Mouse (Mus musculus) heart, embryonic 13.5 days (tissue): ENCODE measurements around the gene Clpsl2. TPM values are rescaled to one million over a fixed set of nuclear protein-coding genes. Genes with fewer than 3 reads are reported as not detected.
A peak's percentile ranks its signal among the peaks of the same experiment; 100 is the strongest.

Experiments used
- ATAC-seq: fragments of 200-750 bp; cut with Nextera tagmentation; 2 replicates; pipeline ENCODE4 v1.8.0; 2017; ENCODE audit warnings: moderate TSS enrichment; ENCODE audit not compliant: insufficient number of reproducible peaks, low FRiP score, low TSS enrichment; ENCODE audit errors: extremely low read depth
- H3K27ac ChIP-seq: fragments of 300-500 bp; sonication (generic); replicated peaks from 2 replicates; pipeline ENCODE4 v1.5.1; 2015; ENCODE audit warnings: moderate library complexity, mild to moderate bottlenecking, inconsistent platforms
- H3K27me3 ChIP-seq: fragments of 300-500 bp; sonication (generic); replicated peaks from 2 replicates; pipeline ENCODE4 v1.6.1; 2015; ENCODE audit warnings: mild to moderate bottlenecking, inconsistent platforms
- H3K36me3 ChIP-seq: fragments of 300-500 bp; sonication (generic); 2 replicates; pipeline ENCODE4 v1.6.1; 2015; ENCODE audit warnings: mild to moderate bottlenecking, inconsistent platforms
- H3K4me1 ChIP-seq: fragments of 300-500 bp; sonication (generic); 2 replicates; pipeline ENCODE4 v1.6.1; 2015; ENCODE audit warnings: inconsistent platforms
- H3K4me2 ChIP-seq: fragments of 300-500 bp; sonication (generic); 2 replicates; pipeline ENCODE4 v1.6.1; 2015; ENCODE audit warnings: inconsistent platforms, mild to moderate bottlenecking, moderate library complexity
- H3K4me3 ChIP-seq: fragments of 300-500 bp; sonication (generic); 2 replicates; pipeline ENCODE4 v1.5.1; 2015; ENCODE audit warnings: moderate library complexity, mild to moderate bottlenecking, inconsistent platforms
- H3K9ac ChIP-seq: fragments of 300-500 bp; sonication (generic); 2 replicates; pipeline ENCODE4 v1.6.1; 2015; ENCODE audit warnings: inconsistent platforms, mild to moderate bottlenecking, moderate library complexity
- H3K9me3 ChIP-seq: fragments of 300-500 bp; sonication (generic); 2 replicates; pipeline ENCODE4 v1.6.1; 2016; ENCODE audit warnings: inconsistent platforms
- WGBS: fragments of 180-500 bp; shearing (Covaris S2); methylation state at CpG from one replicate; pipeline ENCODE4 v1.1.7; 2015; ENCODE audit warnings: mixed read lengths; 5-methylcytosine and 5-hydroxymethylcytosine counted together
- microRNA-seq: library from miRNA; unstranded; fragments of <30 nt; microRNA quantifications from one replicate; pipeline ENCODE4, GENCODE M21; 2016
- polyA plus RNA-seq: library from polyadenylated mRNA; unstranded; fragments of >200 nt; fragmentation: Nextera tagmentation; extraction: Ambion mirVana; gene quantifications from 2 replicates; pipeline ENCODE4 v1.2.1, GENCODE M21; 2015

Gene Clpsl2
- polyA plus RNA-seq, 1 experiment from 2014 or later, result not detected

DNA sequence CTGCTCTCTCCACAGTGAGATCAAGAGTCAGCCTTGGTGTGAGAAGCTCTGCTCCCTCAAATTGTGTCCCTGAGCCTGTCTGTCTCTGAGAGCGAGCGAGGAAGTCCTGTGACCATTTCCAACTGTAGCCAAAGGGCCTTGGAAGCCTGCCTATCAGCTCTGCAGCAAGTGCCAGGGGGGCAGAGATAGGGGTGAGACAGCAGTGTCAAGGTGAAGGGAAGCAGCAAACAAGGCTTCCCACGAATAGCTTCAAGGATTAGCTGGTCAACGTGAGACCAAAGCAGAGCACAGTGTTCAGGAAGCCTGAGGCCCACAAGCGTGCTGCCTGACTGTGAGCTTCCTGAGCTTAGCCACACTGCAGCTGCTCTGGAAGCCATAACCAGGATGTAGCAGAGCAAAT, 42.3 kb downstream of the Clpsl2 start:
- H3K27ac ChIP-seq, result peak overlapping the region; percentile 59

DNA sequence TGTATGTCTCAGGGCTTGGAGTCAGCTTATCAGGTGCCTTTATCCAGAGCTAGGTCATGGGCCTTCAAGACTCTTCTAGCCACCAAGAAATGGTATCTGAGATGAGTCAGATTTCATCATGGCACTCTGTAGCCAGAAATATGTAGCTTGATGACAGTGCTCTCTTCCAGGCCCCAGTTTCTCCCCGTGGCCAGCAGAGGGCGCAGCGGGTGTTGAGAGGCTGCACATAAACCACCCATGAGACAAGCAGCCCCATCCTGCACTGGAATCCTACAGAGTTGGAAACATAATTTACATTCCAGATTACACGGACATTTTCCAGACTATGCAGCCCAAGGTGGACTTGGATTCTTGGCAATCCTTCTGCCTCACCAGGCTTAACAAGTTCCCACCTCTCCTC, 43.8 kb downstream of the Clpsl2 start:
- peaks cover 19% of the 10 kb centered on the region for H3K4me1 ChIP-seq
- H3K4me3 ChIP-seq, result no peak overlapping the region
- ATAC-seq, result no peak
- no peaks in the 10 kb centered on the region for H3K27me3 ChIP-seq
- 17% methylated on average over 4 of the region's 4 CpGs for whole genome bisulfite sequencing
- no peak overlapping the region for H3K4me2 ChIP-seq
- H3K9ac ChIP-seq, result no peak overlapping the region
- H3K36me3 ChIP-seq, result peaks cover 92% of the 10 kb centered on the region
- H3K27ac ChIP-seq, result no peak overlapping the region
- no peaks in the 10 kb centered on the region for H3K9me3 ChIP-seq

More for the DNA sequence above, 42.3 kb downstream of the Clpsl2 start:
- ATAC-seq, result peak; percentile 51; the same call in 1 of the 2 replicates
- H3K9me3 ChIP-seq, result no peaks in the 10 kb centered on the region
- 0 out of 2 replicates have a peak overlapping the region, but pooled peaks have one; percentile 14 for H3K9ac ChIP-seq
- H3K27me3 ChIP-seq, result no peaks in the 10 kb centered on the region
- 54% methylated on average over 5 of the region's 5 CpGs for WGBS
- H3K4me2 ChIP-seq, result no peak overlapping the region
- no peak overlapping the region for H3K4me3 ChIP-seq
- H3K36me3 ChIP-seq, result peaks cover 92% of the 10 kb centered on the region
- peaks cover 19% of the 10 kb centered on the region for H3K4me1 ChIP-seq

DNA sequence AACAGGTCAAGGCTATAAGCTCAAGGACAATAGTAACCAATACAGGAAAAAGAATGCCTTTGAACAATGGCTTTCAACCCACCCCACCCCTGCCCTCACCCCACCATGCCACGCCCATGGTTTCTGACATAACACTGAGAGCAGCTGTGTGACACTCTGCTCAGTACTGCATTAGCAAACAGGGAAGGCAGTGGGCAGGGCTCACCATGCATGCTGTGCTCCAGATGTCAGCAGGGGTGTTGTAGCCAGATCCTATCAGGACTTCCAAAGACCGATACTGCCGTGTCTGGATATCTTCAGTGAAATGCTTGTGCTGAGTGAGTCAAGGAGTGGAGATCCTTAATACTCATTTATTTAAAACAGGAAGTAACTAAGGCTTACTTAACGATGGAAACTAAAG, 44.8 kb downstream of the Clpsl2 start:
- no peaks in the 10 kb centered on the region for H3K27me3 ChIP-seq
- no peak overlapping the region for H3K9ac ChIP-seq
- H3K4me3 ChIP-seq, result no peak overlapping the region
- H3K27ac ChIP-seq, result no peak overlapping the region; the same call in 1 of the 2 replicates
- H3K4me1 ChIP-seq, result peaks cover 19% of the 10 kb centered on the region
- WGBS, result 58% methylated on average over 4 of the region's 4 CpGs
- no peaks in the 10 kb centered on the region for H3K9me3 ChIP-seq
- ATAC-seq, result no peak
- peaks cover 91% of the 10 kb centered on the region for H3K36me3 ChIP-seq
- H3K4me2 ChIP-seq, result no peak overlapping the region

DNA sequence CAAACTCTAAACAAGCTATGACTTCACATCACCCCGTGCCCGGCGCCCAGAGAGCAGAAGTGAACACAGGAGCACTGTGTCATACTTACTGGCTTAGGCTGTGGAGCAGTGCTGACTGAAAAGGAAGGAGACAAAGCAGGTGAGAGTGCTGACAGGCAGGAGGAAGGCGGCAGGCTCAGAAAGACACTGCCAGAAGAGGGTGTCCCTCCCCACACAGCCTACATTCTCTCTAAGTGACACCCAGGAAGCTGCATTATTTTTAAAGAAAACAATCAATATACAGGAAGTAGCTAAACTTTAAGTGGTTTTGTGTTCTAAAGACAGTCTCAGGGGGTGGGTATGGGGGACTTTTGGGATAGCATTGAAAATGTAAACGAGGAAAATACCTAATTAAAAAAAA, 51.6 kb downstream of the Clpsl2 start:
- Histone ChIP-seq H3K4me1 (no peaks in the 10 kb centered on the region), H3K9me3 (no peaks in the 10 kb centered on the region), H3K36me3 (peaks cover 97% of the 10 kb centered on the region), H3K27me3 (no peaks in the 10 kb centered on the region), H3K4me3 (no peak overlapping the region), H3K4me2 (no peak overlapping the region), H3K27ac (no peak overlapping the region), H3K9ac (no peak overlapping the region)
- 82% methylated on average over 5 of the region's 5 CpGs for WGBS
- no peak for ATAC-seq

DNA sequence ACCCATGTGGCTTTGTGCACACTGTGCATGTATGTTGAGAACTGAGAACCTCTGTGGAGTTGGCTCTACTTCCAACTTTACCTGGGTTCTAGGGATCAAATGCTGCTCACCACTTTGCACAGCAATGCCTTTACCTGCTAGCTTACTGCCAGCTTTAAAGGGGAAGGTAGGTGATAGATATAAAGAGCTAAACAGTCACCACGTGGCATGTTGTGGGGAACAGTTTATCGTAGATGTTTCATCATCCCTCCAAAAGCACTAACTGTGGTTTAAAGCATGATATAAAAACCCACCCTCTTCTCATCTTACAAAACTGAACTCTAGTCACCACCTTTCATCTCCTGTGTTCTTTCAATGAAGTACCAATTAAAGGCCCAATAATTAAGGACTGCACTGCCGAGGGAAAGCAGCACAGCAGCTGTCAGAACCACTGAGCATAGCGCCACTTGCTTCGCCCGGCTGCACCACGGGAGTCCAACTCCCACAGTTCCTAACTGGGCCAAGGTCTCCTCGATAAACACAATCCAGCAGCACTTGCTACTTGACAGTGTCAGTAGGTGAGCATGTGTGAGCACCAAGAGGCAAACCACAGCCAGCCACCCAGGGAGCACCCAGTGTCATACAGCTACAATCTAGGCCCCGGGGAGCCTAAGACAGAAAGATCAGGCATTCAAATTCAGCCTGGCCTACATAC, 52.5 kb downstream of the Clpsl2 start:
- no peak overlapping the region for H3K27ac ChIP-seq
- H3K9ac ChIP-seq, result no peak overlapping the region
- H3K36me3 ChIP-seq, result peaks cover 97% of the 10 kb centered on the region
- WGBS, result 87% methylated on average over 9 of the region's 9 CpGs
- H3K9me3 ChIP-seq, result no peaks in the 10 kb centered on the region
- ATAC-seq, result no peak
- H3K4me3 ChIP-seq, result no peak overlapping the region
- no peaks in the 10 kb centered on the region for H3K27me3 ChIP-seq
- no peaks in the 10 kb centered on the region for H3K4me1 ChIP-seq
- no peak overlapping the region for H3K4me2 ChIP-seq

Small RNA genes lying within 50 kb of the gene (microRNA-seq; reads per million reads assigned to microRNA genes)
- gene Gm25195 (not detected), gene Mir6969 (not detected)

Other genes with a start within 250 kb of the Clpsl2 start
- 19.3 and 22.2 TPM in 2 replicates for gene Fance, start 235.9 kb upstream of the Clpsl2 start, polyA plus RNA-seq
- 389 and 419 TPM in 2 replicates for gene Rpl10a, start 220.9 kb upstream of the Clpsl2 start, polyA plus RNA-seq
- gene Tead3, start 198.6 kb upstream of the Clpsl2 start, polyA plus RNA-seq, result 5.9 and 7.3 TPM in 2 replicates
- 4.1 TPM in 2 replicates for gene Tulp1, start 184.2 kb upstream of the Clpsl2 start, polyA plus RNA-seq
- 11.8 and 12.1 TPM in 2 replicates for gene Fkbp5, start 31.9 kb upstream of the Clpsl2 start, polyA plus RNA-seq
- gene Armc12, start 18.6 kb upstream of the Clpsl2 start, polyA plus RNA-seq, result not detected in 2 replicates
- 0.25 and 2.0 TPM in 2 replicates for gene Clps, start 11.4 kb downstream of the Clpsl2 start, polyA plus RNA-seq
- 0.22 and 0.43 TPM in 2 replicates for gene Lhfpl5, start 26.2 kb downstream of the Clpsl2 start, polyA plus RNA-seq
- 43.5 and 47.2 TPM in 2 replicates for gene Srpk1, start 73.3 kb downstream of the Clpsl2 start, polyA plus RNA-seq
- gene Slc26a8, start 140.8 kb downstream of the Clpsl2 start, polyA plus RNA-seq, result 0.10 and 0.15 TPM in 2 replicates
- gene Mapk14, start 141.9 kb downstream of the Clpsl2 start, polyA plus RNA-seq, result 24.5 and 25.5 TPM in 2 replicates
- gene AC170998.1, start 176.7 kb downstream of the Clpsl2 start, polyA plus RNA-seq, result 1.6 and 2.0 TPM in 2 replicates
- gene Mapk13, start 219.9 kb downstream of the Clpsl2 start, polyA plus RNA-seq, result 4.3 and 7.1 TPM in 2 replicates